Mouse (Mus musculus): ENCODE results near the gene Gm20075.
"Not testable (repeated sequence)": the region's sequence is repeated elsewhere in the genome, so short reads cannot be mapped to it uniquely, and the experiment has no call there.

Gm20075 gene

DNA sequence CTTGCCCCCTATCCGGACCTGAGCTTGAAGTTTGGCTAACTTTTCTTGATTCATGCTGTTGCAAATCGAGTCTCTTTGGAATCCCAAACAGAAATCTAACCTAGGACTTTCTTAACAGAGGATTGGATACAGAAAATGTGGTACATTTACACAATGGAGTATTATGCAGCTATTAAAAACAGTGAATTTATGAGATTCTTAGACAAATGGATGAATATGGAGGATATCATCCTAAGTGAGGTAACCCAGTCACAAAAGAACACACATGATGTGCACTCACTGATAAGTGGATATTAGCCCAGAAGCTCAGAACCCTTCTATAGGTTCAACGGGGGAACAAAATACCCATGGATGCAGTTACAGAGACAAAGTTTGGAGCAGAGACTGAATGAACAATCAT, at the start of gene Gm20075:
Gm20075 (minus strand) TSS at position 101 of the 400 bp plus-strand sequence.
- not testable (repeated sequence) for DNase-seq (ENCODE audit: low spot score)

DNA sequence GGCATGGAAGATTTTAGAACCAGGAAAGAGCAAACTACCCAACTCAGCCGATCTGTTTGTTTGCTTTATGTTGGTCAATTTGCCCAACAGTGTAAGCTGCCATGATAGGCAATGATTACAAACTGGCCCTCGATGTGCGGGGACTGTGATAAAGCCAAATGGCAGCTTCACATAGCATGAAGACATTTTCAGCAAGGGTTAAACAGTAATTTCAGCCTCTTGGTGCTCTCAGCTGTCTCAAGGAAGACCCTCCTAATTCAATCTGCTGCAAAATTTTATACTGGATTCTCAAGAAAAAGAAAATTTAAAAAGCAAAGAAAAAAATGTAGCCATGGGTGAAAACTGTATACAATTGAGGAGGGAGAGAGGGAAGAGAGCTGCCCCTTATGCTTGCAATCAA, 47.9 kb upstream of the Gm20075 start:
- no peak for DNase-seq (ENCODE audit: low spot score)

DNA sequence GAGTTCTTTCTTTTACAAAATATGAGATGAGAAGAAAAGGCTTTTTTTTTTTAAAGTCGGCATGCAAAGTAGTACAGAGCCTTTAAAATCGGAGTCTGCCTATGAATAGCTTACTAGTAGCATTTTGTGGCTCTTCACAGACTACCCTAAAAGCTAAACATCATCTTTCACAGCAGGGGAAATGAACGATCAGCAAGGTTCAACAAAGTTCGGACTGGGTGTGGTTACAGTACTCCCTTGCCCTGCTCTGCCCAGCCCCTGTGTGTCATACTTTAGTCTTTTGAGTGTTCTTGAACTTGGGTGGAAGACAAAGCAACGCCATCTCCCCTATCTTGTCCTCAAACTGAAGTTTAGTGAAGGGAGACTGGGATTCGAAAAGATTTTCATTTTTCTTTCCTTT, 45.5 kb upstream of the Gm20075 start:
- DNase-seq (ENCODE audit: low spot score): no peak

DNA sequence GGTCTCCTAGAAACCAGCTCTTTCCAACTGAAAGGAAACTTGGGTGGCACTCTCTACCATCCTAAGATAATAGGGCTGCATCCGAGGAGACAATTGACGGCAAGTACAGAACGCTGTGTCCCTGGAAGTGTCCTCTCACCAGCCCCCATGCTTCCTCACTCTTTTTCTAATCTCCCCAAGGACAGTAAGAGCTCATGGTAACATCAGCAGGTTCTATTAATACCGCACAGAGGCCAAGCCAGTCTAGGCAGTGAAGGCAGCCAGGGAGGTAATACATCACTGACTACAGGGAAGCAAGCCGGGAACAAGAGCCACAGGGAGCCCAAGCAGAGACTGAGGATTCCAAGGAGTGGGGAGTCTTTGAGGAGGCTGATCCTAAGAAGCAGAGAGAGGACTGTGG, 43.8 kb upstream of the Gm20075 start:
- no peak for DNase-seq (ENCODE audit: low spot score)

DNA sequence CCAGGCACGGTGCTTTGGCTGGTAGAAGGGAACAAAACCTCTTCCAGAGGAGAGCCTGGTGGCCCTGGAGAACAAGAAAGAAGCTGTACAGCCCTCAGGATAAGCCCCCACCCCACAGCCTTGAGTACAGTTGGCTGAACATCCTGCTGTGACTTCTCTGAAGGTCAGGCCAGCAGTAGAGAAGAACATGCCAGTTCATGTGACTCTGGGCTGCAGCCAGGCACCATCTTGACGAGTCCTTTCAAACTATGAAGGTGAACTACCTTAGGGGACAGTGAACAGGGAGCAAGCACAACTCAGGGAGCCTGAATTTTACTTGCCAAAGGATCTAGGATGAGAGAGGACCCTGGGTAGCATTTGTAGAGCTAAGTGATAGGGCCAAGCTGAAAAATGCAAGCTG, 31.5 kb upstream of the Gm20075 start:
- no peak for DNase-seq (ENCODE audit: low spot score)

DNA sequence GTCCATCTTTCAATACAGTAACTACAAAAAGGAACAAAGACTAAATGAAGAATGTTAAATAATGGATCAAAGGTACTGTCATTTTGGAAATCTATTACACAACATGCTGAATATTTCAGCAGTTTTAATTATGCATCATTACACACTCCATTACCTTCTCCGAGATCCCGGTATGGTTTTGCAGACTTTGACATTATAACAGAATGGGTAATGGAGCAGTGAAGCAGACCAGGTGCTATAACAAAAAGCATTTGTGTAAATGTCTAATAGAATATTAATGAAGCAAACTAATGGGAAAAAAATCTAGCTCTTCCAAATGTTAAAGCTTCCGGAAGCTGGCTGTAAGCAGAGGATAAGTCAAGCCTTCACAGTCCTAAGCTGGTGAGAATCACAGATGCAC, 29.6 kb upstream of the Gm20075 start:
- peak; percentile 56 for DNase-seq (ENCODE audit: low spot score)

DNA sequence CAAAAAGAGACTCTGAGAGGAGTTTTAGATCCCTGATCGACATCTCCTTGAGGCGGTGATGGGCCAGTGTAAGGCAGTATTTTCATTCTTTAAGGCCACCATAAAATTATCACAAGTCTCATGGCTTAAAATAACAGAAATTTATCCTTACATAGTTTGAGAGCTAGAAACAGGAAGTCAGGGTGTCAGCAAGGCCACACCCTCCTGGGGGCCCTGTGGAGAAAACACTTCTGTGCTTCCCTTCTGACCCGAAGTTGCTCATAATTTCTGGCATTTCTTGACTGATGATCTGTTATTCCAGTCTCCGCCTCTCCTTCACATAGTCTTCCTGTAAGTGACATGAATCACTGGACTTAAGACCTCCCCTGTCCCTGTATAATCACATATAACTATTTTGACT, 25.2 kb upstream of the Gm20075 start:
- no peak for DNase-seq (ENCODE audit: low spot score)

DNA sequence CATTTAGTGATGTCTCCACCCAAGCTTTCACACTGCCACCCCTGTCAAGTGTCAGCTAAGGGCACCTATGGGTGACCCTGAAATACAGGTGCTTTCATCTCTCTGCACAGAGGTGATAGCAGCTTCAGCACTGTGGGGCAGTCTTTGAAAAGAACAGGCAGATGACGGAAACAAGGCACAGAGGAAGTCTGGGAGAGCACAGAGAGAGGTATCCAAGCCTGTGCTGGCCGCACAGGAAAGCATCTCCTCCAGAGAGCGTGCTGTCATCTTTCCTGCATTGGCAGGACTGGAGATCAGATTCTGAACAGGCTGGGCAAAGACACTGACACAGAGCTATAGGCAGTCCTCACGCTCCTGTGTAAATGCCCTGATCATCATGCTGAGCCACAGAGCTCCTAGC, 9.8 kb upstream of the Gm20075 start:
- DNase-seq (ENCODE audit: low spot score): no peak

DNA sequence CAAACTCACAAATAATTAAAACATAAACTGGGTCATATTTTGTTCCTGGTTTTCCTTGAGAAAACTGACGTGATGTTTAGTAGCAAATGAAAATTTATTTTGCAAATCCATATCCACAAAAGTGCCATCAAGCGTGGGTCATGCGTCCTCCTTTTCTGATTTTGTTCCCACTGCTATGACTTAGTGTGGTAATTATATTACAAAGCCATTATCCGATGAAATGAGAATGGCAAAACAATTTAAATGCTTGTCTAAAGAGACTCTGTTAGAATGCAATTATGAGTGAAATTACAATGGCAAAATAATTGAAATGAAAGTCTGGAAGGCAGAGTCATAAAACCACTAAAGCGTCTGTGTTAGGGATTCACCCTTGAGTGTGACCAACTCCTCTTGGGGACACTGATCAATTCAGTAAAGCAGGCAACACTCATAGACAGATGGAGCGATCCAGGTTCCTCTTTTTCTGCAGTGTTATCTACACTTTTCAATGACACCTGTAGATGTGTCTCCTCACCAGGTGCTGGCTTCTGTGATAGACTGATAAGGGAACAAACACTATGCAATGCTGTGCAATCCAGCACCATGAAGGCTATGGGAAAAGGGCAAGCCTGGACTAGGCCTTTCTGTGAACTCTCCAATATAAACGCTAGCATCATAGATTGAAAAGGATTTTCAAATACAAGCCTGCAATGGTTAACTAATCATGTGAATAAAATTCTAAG, 4.6 kb upstream of the Gm20075 start:
- no peak for DNase-seq (ENCODE audit: low spot score)

DNA sequence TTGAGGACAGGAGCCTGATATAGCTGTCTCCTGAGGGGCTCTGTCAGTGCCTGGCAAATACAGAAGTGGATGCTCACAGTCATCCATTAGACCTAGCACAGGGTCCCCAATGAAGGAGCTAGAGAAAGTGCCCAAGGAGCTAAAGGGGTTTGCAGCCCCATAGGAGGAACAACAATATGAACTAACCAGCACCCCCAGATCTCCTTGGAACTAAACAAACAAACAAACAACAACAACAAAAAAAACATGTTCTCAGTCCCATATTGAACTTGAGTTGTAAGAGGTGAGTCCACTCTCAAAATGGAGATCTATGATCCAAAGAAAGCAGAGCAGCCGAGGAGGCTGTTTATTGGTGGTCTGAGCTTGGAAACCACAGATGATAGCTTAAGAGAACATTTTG, 578 bp upstream of the Gm20075 start, which contains the start of gene Gm17190:
Gm17190 (plus strand) TSS at position 301 of the 400 bp plus-strand sequence.
- not testable (repeated sequence) for DNase-seq (ENCODE audit: low spot score)

DNA sequence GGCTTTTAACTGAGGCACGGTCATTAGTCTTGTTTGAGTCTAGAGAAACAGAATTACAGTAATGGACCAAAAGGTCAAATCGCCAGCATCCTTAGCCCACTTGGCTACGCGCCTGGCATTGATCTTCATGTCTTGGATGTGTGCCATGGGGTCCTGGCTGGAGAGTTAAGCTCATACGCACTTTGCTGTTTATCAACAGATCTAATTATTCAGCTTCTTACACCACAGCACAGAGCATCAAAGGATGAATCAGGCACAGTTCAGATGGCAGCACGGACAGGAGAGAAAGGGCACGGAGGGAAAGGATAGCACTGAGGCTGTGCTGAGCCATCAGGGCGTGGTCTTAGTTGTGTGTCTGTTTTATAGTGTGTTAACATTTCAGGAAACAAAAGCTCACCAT, 7.6 kb downstream of the Gm20075 start:
- no peak for DNase-seq (ENCODE audit: low spot score)

DNA sequence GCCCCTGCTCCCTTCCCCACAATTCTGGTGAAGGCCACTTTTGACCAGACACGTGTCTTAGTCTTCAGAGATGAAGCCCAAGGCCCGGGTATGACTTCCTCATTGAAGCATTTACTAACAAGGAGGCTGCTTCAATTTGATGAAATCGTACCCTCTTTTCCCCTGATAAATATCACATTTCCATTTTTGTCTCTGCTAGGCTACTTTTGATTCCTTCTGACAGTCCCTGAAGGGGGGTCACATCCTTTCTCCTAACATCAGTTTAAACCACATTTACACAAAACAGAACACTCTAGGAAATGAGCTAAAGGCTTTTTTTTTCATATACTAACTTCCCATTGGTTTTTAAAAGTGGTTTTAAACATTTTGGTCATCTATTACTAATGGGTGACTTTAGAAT, 28.4 kb downstream of the Gm20075 start:
- DNase-seq (ENCODE audit: low spot score): no peak

DNA sequence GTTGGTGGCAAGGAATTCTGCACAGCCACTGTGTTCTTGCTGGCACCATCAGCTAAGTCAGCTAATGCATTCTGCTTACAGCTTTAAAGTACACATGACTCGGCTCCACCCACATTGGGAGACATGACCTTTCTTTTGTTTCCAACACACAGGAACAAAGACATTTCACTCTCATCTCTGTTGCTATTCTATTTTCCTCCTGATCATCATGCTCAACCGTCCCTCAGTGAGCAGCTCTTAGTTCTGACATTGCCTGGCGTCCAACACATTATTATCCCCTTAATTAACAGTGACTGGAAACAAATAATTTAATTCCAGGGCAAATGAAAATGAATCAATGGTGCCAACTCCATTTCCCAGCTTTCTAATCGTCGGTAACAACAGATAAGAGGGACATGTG, 35.8 kb downstream of the Gm20075 start:
- DNase-seq (ENCODE audit: low spot score): peak; percentile 48

DNA sequence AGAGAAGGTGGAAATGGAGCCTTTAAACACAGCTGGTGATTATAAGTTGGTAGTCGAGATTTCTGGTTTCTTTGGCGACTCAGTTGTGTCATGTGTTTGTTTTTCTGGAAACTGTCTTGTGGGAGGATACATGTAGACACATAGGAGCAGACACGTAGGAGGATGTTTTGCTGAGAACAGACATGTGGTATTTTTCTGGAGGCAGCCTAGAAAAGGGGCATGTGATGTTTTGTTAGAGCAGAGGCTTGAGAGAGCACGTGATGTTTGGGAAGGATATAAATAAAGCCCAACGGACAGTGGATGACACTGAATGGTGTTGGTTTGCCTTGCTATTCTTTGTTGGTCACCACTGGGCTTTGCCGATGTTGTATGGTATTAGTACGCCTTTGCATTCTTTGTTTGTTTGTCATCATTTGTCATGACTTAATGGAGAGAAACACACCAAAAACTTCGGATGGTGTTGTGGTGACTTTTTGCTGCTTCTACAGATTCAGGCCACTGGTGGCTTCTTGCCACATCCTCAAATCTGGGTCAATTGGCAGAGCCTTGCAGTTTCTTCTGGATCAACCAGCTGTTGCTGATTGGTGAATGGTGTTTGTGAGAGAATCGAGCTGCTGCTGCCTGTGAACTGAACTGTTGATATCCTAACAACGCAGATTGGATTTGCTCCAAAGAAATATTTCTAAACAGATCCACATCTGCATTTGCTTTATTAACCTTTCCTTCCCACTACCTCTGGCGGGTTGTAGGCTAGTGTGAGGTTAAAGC, 40.7 kb downstream of the Gm20075 start:
- DNase-seq (ENCODE audit: low spot score): no peak

DNA sequence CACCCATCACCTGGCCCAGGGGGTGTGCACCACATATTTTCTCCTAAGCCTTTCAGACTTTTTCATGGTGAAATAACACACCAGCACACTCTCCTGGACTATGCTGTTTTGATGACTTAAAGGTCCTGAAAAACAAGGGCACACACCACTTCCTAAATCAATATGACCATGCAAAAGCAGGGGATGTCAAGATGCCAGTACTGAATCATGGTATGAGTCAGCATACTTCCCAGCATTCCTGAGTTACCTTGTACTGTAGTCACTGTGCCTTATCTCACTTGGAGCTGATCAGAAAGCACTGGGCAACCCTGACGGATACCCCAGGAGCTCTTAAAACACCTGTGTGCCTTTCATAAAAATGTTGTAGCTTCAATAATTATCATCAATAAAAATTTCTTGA, 41.6 kb downstream of the Gm20075 start:
- DNase-seq (ENCODE audit: low spot score): no peak

DNA sequence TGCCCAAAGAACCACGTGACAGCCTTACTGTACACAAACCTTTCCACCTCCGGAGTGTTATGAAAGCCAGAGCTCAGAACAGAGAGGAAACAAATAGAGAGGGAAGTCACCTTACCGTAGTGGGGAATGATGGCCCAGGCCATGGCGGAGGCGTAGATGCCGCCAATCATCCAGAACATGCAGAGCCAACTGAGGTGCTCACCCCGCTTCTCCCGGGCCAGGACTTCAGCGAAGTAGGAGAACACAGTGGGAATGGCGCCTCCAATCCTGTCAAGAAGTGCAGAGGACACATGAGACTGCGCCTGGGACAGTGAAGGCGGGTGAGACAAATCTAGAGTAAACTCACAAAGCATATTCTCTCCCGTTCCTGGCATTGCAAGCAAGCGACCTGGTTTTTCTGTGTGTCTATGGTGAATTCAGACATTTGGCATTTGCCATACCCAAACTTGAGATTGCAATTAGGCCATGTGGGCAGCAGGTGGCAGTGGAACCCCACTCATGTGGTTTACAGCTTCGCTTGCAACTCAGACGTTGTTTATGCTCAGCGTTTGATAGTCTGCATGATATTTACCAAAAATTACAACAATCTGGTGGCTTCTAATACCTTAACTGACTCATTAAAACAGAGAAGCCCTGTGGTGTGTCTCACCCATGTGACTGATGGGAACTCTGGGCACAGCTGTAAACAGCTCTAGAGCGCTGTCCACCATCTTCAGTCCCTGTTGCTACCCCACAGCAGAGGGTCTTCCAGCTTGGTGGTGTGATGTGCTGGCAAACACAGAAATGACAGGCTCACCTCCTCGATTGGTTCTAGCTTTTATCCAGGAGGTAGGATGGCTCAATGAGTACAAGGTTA, 50.6 kb downstream of the Gm20075 start:
- DNase-seq (ENCODE audit: low spot score): peak; percentile 71

All from retina, embryonic 14.5 days (tissue).